Mouse (Mus musculus): ENCODE measurements around the gene Uts2r. TPM values are rescaled to one million over a fixed set of nuclear protein-coding genes. Genes with fewer than 3 reads are reported as not detected.

Uts2r gene
- total RNA-seq, 1 experiment from 2014 or later: not detected

GRCm38 (mm10) chr11:121148193-121148592, 11.9 kb upstream of the Uts2r start:
- no peak for ATAC-seq (replicated peaks in 1 of 2; ENCODE audit: insufficient read depth in 1 of 2, low FRiP score in 2 of 2, low TSS enrichment in 1 of 2, low read depth in 1 of 2, poor library complexity in 2 of 2, severe bottlenecking in 2 of 2)

- ATAC-seq (replicated peaks in 1 of 2; ENCODE audit: insufficient read depth in 1 of 2, low FRiP score in 2 of 2, low TSS enrichment in 1 of 2, low read depth in 1 of 2, poor library complexity in 2 of 2, severe bottlenecking in 2 of 2): no peak
Measured at GRCm38 (mm10) chr11:121154203-121154602, 5.9 kb upstream of the Uts2r start.

- peak in 1 of 2 experiments; percentile 16; a peak in 1 of 4 replicates for ATAC-seq (replicated peaks in 1 of 2; ENCODE audit: insufficient read depth in 1 of 2, low FRiP score in 2 of 2, low TSS enrichment in 1 of 2, low read depth in 1 of 2, poor library complexity in 2 of 2, severe bottlenecking in 2 of 2)
Measured at GRCm38 (mm10) chr11:121156411-121156891, 3.6 kb upstream of the Uts2r start.

- no peak for ATAC-seq (replicated peaks in 1 of 2; ENCODE audit: insufficient read depth in 1 of 2, low FRiP score in 2 of 2, low TSS enrichment in 1 of 2, low read depth in 1 of 2, poor library complexity in 2 of 2, severe bottlenecking in 2 of 2)
Measured at GRCm38 (mm10) chr11:121160636-121161346, 720 bp downstream of the Uts2r start.

- no peak for ATAC-seq (replicated peaks in 1 of 2; ENCODE audit: insufficient read depth in 1 of 2, low FRiP score in 2 of 2, low TSS enrichment in 1 of 2, low read depth in 1 of 2, poor library complexity in 2 of 2, severe bottlenecking in 2 of 2)
Measured at GRCm38 (mm10) chr11:121163751-121164150, 3.7 kb downstream of the Uts2r start.

GRCm38 (mm10) chr11:121173203-121173602, 13.1 kb downstream of the Uts2r start:
- no peak for ATAC-seq (replicated peaks in 1 of 2; ENCODE audit: insufficient read depth in 1 of 2, low FRiP score in 2 of 2, low TSS enrichment in 1 of 2, low read depth in 1 of 2, poor library complexity in 2 of 2, severe bottlenecking in 2 of 2)

GRCm38 (mm10) chr11:121174234-121174633, 14.2 kb downstream of the Uts2r start:
- no peak for ATAC-seq (replicated peaks in 1 of 2; ENCODE audit: insufficient read depth in 1 of 2, low FRiP score in 2 of 2, low TSS enrichment in 1 of 2, low read depth in 1 of 2, poor library complexity in 2 of 2, severe bottlenecking in 2 of 2)

- peak; percentile 68 to 75 for ATAC-seq (replicated peaks in 1 of 2; ENCODE audit: insufficient read depth in 1 of 2, low FRiP score in 2 of 2, low TSS enrichment in 1 of 2, low read depth in 1 of 2, poor library complexity in 2 of 2, severe bottlenecking in 2 of 2)
Measured at GRCm38 (mm10) chr11:121176285-121177270, 16.5 kb downstream of the Uts2r start.

- no peak for ATAC-seq (replicated peaks in 1 of 2; ENCODE audit: insufficient read depth in 1 of 2, low FRiP score in 2 of 2, low TSS enrichment in 1 of 2, low read depth in 1 of 2, poor library complexity in 2 of 2, severe bottlenecking in 2 of 2)
Measured at GRCm38 (mm10) chr11:121189681-121190080, 29.6 kb downstream of the Uts2r start.

- ATAC-seq (replicated peaks in 1 of 2; ENCODE audit: insufficient read depth in 1 of 2, low FRiP score in 2 of 2, low TSS enrichment in 1 of 2, low read depth in 1 of 2, poor library complexity in 2 of 2, severe bottlenecking in 2 of 2): no peak
Measured at GRCm38 (mm10) chr11:121192742-121193141, 32.7 kb downstream of the Uts2r start.

GRCm38 (mm10) chr11:121193415-121193814, 33.3 kb downstream of the Uts2r start:
- no peak for ATAC-seq (replicated peaks in 1 of 2; ENCODE audit: insufficient read depth in 1 of 2, low FRiP score in 2 of 2, low TSS enrichment in 1 of 2, low read depth in 1 of 2, poor library complexity in 2 of 2, severe bottlenecking in 2 of 2)

GRCm38 (mm10) chr11:121198622-121199021, 38.6 kb downstream of the Uts2r start:
- ATAC-seq (replicated peaks in 1 of 2; ENCODE audit: insufficient read depth in 1 of 2, low FRiP score in 2 of 2, low TSS enrichment in 1 of 2, low read depth in 1 of 2, poor library complexity in 2 of 2, severe bottlenecking in 2 of 2): no peak

- ATAC-seq (replicated peaks in 1 of 2; ENCODE audit: insufficient read depth in 1 of 2, low FRiP score in 2 of 2, low TSS enrichment in 1 of 2, low read depth in 1 of 2, poor library complexity in 2 of 2, severe bottlenecking in 2 of 2): no peak
Measured at GRCm38 (mm10) chr11:121199851-121200250, 39.8 kb downstream of the Uts2r start.

- ATAC-seq (replicated peaks in 1 of 2; ENCODE audit: insufficient read depth in 1 of 2, low FRiP score in 2 of 2, low TSS enrichment in 1 of 2, low read depth in 1 of 2, poor library complexity in 2 of 2, severe bottlenecking in 2 of 2): no peak
Measured at GRCm38 (mm10) chr11:121200781-121201180, 40.7 kb downstream of the Uts2r start.

- ATAC-seq (replicated peaks in 1 of 2; ENCODE audit: insufficient read depth in 1 of 2, low FRiP score in 2 of 2, low TSS enrichment in 1 of 2, low read depth in 1 of 2, poor library complexity in 2 of 2, severe bottlenecking in 2 of 2): no peak
Measured at GRCm38 (mm10) chr11:121201436-121202198, 41.5 kb downstream of the Uts2r start.

- no peak for ATAC-seq (replicated peaks in 1 of 2; ENCODE audit: insufficient read depth in 1 of 2, low FRiP score in 2 of 2, low TSS enrichment in 1 of 2, low read depth in 1 of 2, poor library complexity in 2 of 2, severe bottlenecking in 2 of 2)
Measured at GRCm38 (mm10) chr11:121203859-121204160, 43.7 kb downstream of the Uts2r start.

- peak; percentile 95 for ATAC-seq (replicated peaks in 1 of 2; ENCODE audit: insufficient read depth in 1 of 2, low FRiP score in 2 of 2, low TSS enrichment in 1 of 2, low read depth in 1 of 2, poor library complexity in 2 of 2, severe bottlenecking in 2 of 2)
Measured at GRCm38 (mm10) chr11:121204161-121205006, 44.3 kb downstream of the Uts2r start, which contains the start of the genes Hexdc and Ogfod3. TSS of gene Hexdc (plus strand) at chr11:121204433. TSS of gene Ogfod3 (minus strand) at chr11:121204711.
